Mouse (Mus musculus): ENCODE data around the gene Actr3b.

- TF ChIP-seq CTCF (IDR thresholded peaks at IDR 0.05; ENCODE audit: extremely low read depth, insufficient read depth, low read length) (no peak), POLR2A (IDR thresholded peaks at IDR 0.05; ENCODE audit: extremely low read depth, insufficient read depth, low read length) (no peak)
These were observed 12.7 kb downstream of the Actr3b start for GRCm38 (mm10) chr5:25772456-25772855.
